Mouse (Mus musculus) neural tube, embryonic 15.5 days (tissue): Measurements from ENCODE around the gene C530025M09Rik. TPM values are rescaled to one million over a fixed set of nuclear protein-coding genes. Genes with fewer than 3 reads are reported as not detected.

ENCODE experiments used
- ATAC-seq: fragments of 200-750 bp; cut with Nextera tagmentation; 2 replicates; pipeline ENCODE4 v1.8.0; 2017; ENCODE audit warnings: mild to moderate bottlenecking, moderate TSS enrichment, moderate library complexity; ENCODE audit not compliant: low FRiP score
- H3K27ac ChIP-seq: fragments of 300-500 bp; sonication (generic); replicated peaks from 2 replicates; pipeline ENCODE4 v1.5.1; 2015; ENCODE audit warnings: mild to moderate bottlenecking, inconsistent platforms
- H3K27me3 ChIP-seq: fragments of 300-500 bp; sonication (generic); replicated peaks from 2 replicates; pipeline ENCODE4 v1.6.1; 2015; ENCODE audit warnings: inconsistent platforms
- H3K36me3 ChIP-seq: fragments of 300-500 bp; sonication (generic); 2 replicates; pipeline ENCODE4 v1.6.1; 2015; ENCODE audit warnings: inconsistent platforms
- H3K4me1 ChIP-seq: fragments of 300-500 bp; sonication (generic); 2 replicates; pipeline ENCODE4 v1.6.1; 2015; ENCODE audit warnings: inconsistent platforms
- H3K4me2 ChIP-seq: fragments of 300-500 bp; sonication (generic); 2 replicates; pipeline ENCODE4 v1.6.1; 2015; ENCODE audit warnings: inconsistent platforms, mild to moderate bottlenecking, moderate library complexity
- H3K4me3 ChIP-seq: fragments of 300-500 bp; sonication (generic); replicated peaks from 2 replicates; pipeline ENCODE4 v1.5.1; 2015; ENCODE audit warnings: mild to moderate bottlenecking, inconsistent platforms
- H3K9ac ChIP-seq: fragments of 300-500 bp; sonication (generic); replicated peaks from 2 replicates; pipeline ENCODE4 v1.6.1; 2015; ENCODE audit warnings: mild to moderate bottlenecking, inconsistent platforms
- H3K9me3 ChIP-seq: fragments of 300-500 bp; sonication (generic); replicated peaks from 2 replicates; pipeline ENCODE4 v1.6.1; 2016; ENCODE audit warnings: inconsistent platforms
- WGBS: fragments of 180-500 bp; shearing (Covaris S2); methylation state at CpG from one replicate; pipeline ENCODE4 v1.1.7; 2015; ENCODE audit warnings: mixed read lengths; 5-methylcytosine and 5-hydroxymethylcytosine counted together
- polyA plus RNA-seq: library from polyadenylated mRNA; unstranded; fragments of >200 nt; fragmentation: Nextera tagmentation; extraction: Ambion mirVana; gene quantifications from 2 replicates; pipeline ENCODE4 v1.2.1, GENCODE M21; 2015

The C530025M09Rik gene
- polyA plus RNA-seq, 1 experiment from 2014 or later = 4.7 TPM

DNA sequence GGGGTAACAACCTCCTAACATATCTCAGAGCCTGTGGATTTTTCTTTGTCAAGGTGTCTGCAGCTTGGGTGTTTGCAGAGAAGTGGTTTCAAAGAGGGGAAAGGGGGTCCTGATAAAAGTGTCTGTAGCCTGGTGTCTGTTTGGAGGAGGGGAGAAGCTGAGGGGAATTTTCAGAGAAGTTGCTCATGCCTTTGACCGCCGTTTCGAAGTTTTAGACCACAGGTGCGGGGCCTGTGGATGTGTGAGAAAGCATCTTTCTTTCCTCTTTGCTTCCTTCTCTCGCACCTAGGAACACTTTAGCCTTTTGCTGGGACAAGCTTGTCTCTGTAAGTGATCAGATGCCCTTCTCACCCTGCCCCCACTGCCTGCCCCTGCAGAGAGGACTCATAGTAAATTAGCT lies 1.3 kb upstream of the C530025M09Rik start:
- WGBS = 11% methylated on average over 5 of the region's 5 CpGs
- Histone ChIP-seq H3K27me3 (peaks cover 6% of the 10 kb centered on the region), H3K9me3 (no peaks in the 10 kb centered on the region), H3K9ac (peak overlapping the region; percentile 67), H3K4me2 (peak overlapping the region; percentile 92), H3K27ac (peak overlapping the region; percentile 82), H3K36me3 (no peaks in the 10 kb centered on the region), H3K4me3 (peak overlapping the region; percentile 66), H3K4me1 (peaks cover 30% of the 10 kb centered on the region)
- ATAC-seq = no peak

DNA sequence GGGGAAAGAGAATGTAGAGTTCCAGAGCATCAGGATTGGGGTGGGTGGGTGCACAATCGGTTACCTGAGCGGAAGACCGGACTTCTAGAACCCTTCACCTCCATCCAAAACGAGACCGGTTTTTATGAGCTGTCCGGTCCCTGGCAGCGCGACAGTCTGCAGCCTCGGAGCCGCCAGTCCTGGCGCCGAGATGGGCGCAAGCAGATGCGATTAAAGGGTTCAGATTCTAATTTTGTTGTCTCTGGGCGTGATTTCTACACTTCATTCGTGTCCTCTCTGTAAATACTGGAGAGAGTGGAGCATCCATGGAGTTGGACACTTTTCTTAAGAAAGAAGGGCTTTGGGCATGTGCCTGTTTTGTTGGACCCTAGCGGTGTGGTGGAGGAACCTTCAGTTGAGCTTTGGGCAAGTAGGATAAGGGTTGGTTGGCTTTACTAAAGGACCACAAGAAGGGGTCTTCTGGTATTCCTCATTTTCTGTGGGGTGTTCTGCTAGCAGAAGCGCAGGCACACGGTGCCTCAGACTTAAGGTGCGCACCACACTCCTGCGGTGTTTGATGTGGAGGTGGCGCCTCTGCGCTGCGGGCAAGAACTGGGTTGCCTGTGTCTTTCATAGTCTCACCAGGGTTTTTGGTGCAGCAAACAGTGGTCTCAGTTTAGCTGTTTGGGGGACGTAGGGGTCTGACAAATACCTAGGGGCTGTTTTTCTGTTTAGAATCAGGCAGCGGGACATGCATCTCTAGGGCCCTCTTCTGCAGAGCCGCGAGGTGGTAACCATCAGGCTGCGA lies 639 bp upstream of the C530025M09Rik start:
- ATAC-seq = peak; percentile 56
- Histone ChIP-seq H3K4me1 (peaks cover 30% of the 10 kb centered on the region), H3K4me2 (peak overlapping the region; percentile 92), H3K9ac (peak overlapping the region; percentile 67), H3K9me3 (no peaks in the 10 kb centered on the region), H3K36me3 (no peaks in the 10 kb centered on the region), H3K27me3 (peaks cover 6% of the 10 kb centered on the region), H3K4me3 (peak overlapping the region; percentile 66), H3K27ac (peak overlapping the region; percentile 82)
- under 1% methylated on average over 29 of the region's 29 CpGs for WGBS

DNA sequence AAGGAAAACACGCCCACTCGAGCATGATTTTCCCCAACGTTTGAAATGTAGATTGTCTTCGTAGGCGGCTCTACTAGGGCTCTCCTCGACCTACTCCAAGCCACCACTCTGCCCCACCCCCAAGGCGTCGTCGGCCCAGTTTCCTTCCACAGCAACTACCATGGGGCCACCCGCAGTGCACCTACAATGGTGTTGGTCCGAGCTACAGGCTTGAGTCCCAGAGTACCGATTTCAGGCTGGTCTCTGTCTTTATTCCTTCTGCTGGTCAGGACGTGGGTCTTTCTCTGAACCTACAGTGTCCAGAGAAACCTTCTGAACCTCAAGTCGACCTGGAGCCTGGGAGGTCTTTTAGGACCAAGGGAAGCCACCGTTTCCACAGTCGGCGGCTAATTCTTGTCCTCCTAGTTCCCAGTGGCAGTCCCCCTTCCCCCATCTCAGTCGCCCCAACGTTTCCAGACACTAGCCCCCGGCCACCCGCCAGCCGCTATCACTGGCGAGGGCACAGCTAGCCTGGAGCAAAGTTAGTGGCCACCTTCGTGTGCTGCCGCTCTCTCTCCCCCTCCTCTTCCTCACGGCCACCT lies 968 bp downstream of the C530025M09Rik start:
- Histone ChIP-seq H3K4me3 (peak overlapping the region; percentile 66), H3K9ac (peak overlapping the region; percentile 67), H3K4me2 (peak overlapping the region; percentile 92), H3K27me3 (peaks cover 6% of the 10 kb centered on the region), H3K4me1 (peaks cover 30% of the 10 kb centered on the region), H3K9me3 (no peaks in the 10 kb centered on the region), H3K27ac (peak overlapping the region; percentile 82), H3K36me3 (no peaks in the 10 kb centered on the region)
- peak; percentile 38; the same call in 1 of the 2 replicates for ATAC-seq
- 1% methylated on average over 26 of the region's 26 CpGs for WGBS

DNA sequence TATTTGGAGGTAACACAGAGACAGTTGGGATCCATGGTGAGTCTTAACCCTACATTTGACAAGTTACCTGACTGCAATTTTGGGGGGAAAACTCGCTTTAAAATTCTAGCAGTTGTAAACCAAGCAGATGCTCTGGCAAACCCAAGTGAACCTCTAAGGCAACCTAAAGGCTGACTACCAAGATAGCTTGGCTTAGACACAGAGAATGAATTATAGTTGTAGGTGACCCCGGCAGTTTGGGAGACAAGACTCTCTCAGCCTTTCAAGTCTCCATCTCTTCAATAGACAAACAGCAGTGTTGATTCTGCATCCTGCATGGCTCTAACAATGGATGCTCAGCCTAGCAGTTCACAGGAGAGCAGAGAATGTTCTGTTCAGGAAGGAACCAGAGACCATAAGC lies 2.1 kb downstream of the C530025M09Rik start, which contains the start of gene Syndig1:
TSS of gene Syndig1 (plus strand) at position 301 of the 400 bp plus-strand sequence.
- 71% methylated on average over 2 of the region's 2 CpGs for WGBS

DNA sequence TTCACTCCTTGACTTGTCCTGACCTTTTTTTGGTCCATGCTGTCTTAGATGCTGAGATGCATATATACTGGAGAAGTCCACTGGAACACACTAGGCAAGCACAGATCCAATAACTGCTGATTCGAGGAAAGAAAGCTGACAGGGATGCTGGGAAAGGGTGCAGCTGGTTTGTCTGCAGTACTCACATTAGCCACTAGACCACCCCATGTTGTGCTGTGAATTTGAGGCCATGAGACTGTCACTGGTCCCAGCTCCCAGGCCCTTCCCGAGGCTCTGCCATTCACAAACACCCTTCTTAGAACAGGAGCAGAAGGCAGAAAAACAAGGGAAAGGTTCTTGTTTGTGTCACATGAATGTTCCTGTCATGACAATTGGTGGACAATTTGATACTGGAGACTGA lies 10.8 kb downstream of the C530025M09Rik start:
- no peak overlapping the region for H3K27ac ChIP-seq
- no peaks in the 10 kb centered on the region for H3K27me3 ChIP-seq
- no peak overlapping the region for H3K9ac ChIP-seq
- H3K9me3 ChIP-seq = no peaks in the 10 kb centered on the region
- no peaks in the 10 kb centered on the region for H3K36me3 ChIP-seq
- WGBS = 38% methylated on average over 2 of the region's 2 CpGs
- H3K4me3 ChIP-seq = no peak overlapping the region
- H3K4me1 ChIP-seq = no peaks in the 10 kb centered on the region
- no peak for ATAC-seq
- H3K4me2 ChIP-seq = no peak overlapping the region

More for the DNA sequence above, 2.1 kb downstream of the C530025M09Rik start, which contains the start of gene Syndig1:
- Histone ChIP-seq H3K9me3 (no peaks in the 10 kb centered on the region), H3K27ac (peak within 1 kb of the TSS; percentile 82), H3K27me3 (peaks cover 6% of the 10 kb centered on the region), H3K4me1 (peaks cover 26% of the 10 kb centered on the region), H3K36me3 (no peaks in the 10 kb centered on the region), H3K4me2 (peak within 1 kb of the TSS; percentile 92), H3K9ac (peak within 1 kb of the TSS; percentile 67), H3K4me3 (peak within 1 kb of the TSS; percentile 66)
- ATAC-seq = no peak

DNA sequence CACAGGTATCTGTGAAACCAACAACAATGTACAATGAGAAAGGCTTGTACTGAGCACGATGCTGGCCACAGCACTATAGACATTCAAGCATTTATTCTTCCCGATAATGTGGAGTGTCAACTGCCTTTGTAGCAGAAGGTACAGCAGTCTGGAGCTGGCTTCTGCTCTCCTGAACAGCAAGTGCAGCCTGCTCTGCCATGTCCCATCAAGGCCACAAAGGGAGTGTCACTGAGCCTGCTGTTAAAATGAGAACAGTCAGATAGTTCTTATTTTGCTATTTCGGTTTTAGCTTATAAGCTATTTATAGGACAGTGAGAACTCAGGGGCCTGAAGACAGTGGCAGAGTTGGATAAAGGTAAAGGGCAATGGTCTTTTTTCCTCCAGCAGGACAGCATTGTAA lies 11.3 kb downstream of the C530025M09Rik start:
- no peak for ATAC-seq
- Histone ChIP-seq H3K9me3 (no peaks in the 10 kb centered on the region), H3K4me3 (no peak overlapping the region), H3K4me1 (no peaks in the 10 kb centered on the region), H3K27me3 (no peaks in the 10 kb centered on the region), H3K27ac (no peak overlapping the region), H3K9ac (no peak overlapping the region), H3K36me3 (no peaks in the 10 kb centered on the region), H3K4me2 (no peak overlapping the region)
- 95% methylated on average over 3 of the region's 3 CpGs for WGBS

DNA sequence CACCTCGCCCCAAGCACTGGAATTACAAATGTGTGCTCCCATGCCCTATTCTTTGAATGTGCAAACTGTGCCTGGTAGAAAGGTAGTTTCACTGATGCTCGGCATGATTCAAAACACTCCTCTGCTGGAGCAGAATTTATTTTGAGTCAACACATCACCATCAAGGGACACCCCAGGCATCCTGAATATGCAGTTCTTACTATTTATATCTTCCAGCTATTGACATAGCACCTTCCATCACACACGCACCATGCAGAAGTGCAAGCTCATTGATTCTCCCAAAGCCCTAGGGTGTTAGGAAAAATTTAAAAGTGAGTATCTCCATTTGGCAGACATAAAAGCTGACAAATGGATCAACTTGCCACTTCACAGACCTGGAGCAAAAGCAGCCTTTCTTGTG lies 12.6 kb downstream of the C530025M09Rik start:
- Histone ChIP-seq H3K9me3 (no peaks in the 10 kb centered on the region), H3K4me2 (no peak overlapping the region), H3K4me3 (no peak overlapping the region), H3K9ac (no peak overlapping the region), H3K4me1 (no peaks in the 10 kb centered on the region), H3K27me3 (no peaks in the 10 kb centered on the region), H3K36me3 (no peaks in the 10 kb centered on the region), H3K27ac (no peak overlapping the region)
- WGBS = 64% methylated on average over 3 of the region's 3 CpGs
- ATAC-seq = no peak

DNA sequence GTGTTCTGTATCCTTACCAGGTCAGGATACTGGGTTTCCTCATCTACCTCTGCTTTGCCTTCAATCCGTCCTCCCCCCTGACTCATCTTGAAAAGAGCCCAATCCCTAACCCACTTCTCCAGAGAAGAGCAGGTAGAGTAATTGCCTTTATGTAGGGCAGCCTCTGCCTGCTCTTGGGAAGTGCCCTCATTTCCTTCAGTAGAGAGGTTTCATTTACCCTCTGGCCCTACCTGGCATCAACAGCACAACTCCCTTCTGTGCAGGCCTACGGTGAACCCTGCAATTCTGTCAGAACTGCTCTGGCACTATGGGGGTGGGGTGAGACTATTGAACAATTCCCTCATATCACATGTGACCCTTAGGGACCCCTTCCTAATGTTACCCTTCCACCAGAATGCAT lies 18.1 kb downstream of the C530025M09Rik start:
- no peak overlapping the region for H3K27ac ChIP-seq
- no peaks in the 10 kb centered on the region for H3K9me3 ChIP-seq
- H3K27me3 ChIP-seq = no peaks in the 10 kb centered on the region
- no peaks in the 10 kb centered on the region for H3K36me3 ChIP-seq
- no peak overlapping the region for H3K9ac ChIP-seq
- H3K4me2 ChIP-seq = no peak overlapping the region
- H3K4me3 ChIP-seq = no peak overlapping the region
- WGBS = 87% methylated on average over 2 of the region's 2 CpGs
- H3K4me1 ChIP-seq = no peaks in the 10 kb centered on the region
- no peak; the same call in 1 of the 2 replicates for ATAC-seq

DNA sequence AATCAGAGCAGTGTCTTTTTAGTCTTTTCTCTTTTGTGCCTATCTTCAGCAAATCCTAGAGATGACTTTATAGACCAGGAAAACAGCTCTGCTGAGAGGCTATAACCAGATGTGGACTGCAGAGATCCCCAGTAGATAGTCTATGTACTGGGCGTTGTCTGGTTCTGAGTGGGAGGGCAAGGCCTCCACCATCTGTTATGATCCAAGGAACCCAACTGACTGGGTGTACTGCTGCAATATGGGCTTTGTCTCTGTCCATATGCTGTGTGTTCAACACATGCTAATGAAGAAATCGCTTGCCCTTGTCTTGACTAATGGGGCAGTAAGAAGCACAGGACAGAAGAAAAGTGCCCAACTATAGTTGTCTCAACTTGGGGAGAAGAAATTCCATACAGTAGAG lies 25.8 kb downstream of the C530025M09Rik start:
- no peaks in the 10 kb centered on the region for H3K4me1 ChIP-seq
- H3K27ac ChIP-seq = no peak overlapping the region
- H3K4me3 ChIP-seq = no peak overlapping the region
- H3K4me2 ChIP-seq = no peak overlapping the region
- WGBS = 82% methylated on average over 2 of the region's 2 CpGs
- H3K9me3 ChIP-seq = no peaks in the 10 kb centered on the region
- ATAC-seq = no peak
- H3K36me3 ChIP-seq = no peaks in the 10 kb centered on the region
- H3K9ac ChIP-seq = no peak overlapping the region
- H3K27me3 ChIP-seq = no peaks in the 10 kb centered on the region

DNA sequence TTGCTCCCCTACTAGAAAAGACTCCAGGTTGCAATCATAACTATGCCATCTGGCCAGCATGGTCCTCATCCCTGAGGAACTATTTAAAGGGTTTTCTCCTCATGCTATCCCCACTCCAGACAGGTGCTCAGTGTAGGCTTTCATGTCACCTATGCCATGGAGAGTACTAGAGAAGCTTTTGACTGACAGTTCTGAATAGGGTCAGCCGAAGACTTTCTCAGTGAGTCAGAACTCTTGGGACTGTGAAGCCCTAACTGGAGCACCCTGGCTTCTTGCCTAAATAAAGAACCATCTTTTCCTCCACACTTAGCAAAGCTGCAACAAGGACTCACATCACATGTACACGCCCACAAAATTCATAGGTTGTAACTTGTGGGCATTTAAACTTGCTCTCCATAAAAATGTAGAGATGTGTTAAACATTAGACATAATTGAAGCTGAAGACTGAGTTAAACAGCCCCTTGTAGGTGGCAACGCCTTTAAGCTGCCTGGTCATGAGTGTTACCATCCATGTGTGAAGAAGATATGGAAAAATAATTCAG lies 26.3 kb downstream of the C530025M09Rik start:
- ATAC-seq = no peak
- WGBS = 87% methylated on average over 3 of the region's 3 CpGs

DNA sequence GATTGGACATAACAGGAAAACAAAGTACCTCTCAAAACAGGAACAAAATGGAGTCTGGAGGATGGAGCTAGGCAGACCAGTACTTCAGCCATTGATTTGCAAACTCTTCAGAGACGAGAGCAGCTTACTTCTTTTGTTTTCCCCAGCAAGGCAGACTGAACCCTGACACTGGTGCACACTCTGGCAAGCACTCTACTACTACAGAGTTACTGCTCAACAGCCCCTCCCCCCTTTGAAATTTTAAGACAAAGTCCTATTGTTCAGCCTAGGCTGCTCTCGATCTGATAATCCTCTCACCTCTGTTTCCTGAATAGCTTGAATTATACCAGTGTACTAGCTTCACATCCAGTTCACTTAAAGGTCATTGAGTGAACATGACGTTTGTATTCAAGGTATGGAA lies 32.4 kb downstream of the C530025M09Rik start:
- H3K27ac ChIP-seq = no peak overlapping the region
- 13% methylated on average over 3 of the region's 3 CpGs for WGBS
- H3K4me2 ChIP-seq = no peak overlapping the region
- no peak for ATAC-seq
- no peak overlapping the region for H3K4me3 ChIP-seq
- no peaks in the 10 kb centered on the region for H3K4me1 ChIP-seq
- no peaks in the 10 kb centered on the region for H3K9me3 ChIP-seq
- H3K36me3 ChIP-seq = no peaks in the 10 kb centered on the region
- H3K27me3 ChIP-seq = no peaks in the 10 kb centered on the region
- no peak overlapping the region for H3K9ac ChIP-seq

More for the DNA sequence above, 26.3 kb downstream of the C530025M09Rik start:
- H3K4me1 ChIP-seq = no peaks in the 10 kb centered on the region
- H3K27me3 ChIP-seq = no peaks in the 10 kb centered on the region
- no peak overlapping the region for H3K27ac ChIP-seq
- H3K36me3 ChIP-seq = no peaks in the 10 kb centered on the region
- H3K4me2 ChIP-seq = no peak overlapping the region
- H3K4me3 ChIP-seq = no peak overlapping the region
- no peaks in the 10 kb centered on the region for H3K9me3 ChIP-seq
- no peak overlapping the region for H3K9ac ChIP-seq
